Comparison of ENCODE assay signal across 22 mouse cellular contexts in the genomic region with DNA sequence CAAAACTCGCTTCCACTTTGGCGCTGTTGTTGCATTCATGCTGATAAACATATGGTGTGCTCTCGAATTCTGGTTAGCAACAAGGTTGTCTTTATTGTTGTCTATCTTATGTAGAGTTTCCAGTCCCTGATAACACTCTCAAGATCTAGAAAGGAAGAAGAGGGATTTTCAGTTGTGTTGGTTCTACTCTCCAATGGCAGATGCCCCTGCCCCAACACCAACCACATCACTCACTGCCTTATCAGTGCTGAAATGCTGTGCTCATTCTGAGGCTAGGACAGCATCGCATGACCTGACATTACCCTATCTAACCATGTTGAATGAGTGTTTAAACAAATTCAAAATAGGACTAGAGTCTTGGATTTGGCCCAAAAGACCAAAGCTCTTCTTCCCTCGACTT. TPM values are rescaled to one million over a fixed set of nuclear protein-coding genes. Genes with fewer than 3 reads are reported as not detected.
"Had no signal": no experiment of that assay in that cellular context is flagged by ENCODE, and none has a peak within 500 bp of the region (broad histone marks: within the 10 kb centered on the region; RNA-seq: fewer than 3 reads in every experiment).

No protein-coding gene starts in this region.

- H3K36me3 ChIP-seq: midbrain, embryonic 15.5 days; stomach, embryonic 15.5 days had no signal

- H3K27me3 ChIP-seq: liver, embryonic 12.5 days; midbrain, embryonic 12.5 days; midbrain, embryonic 15.5 days; neural tube, embryonic 12.5 days; stomach, embryonic 15.5 days had no signal

- H3K4me1 ChIP-seq: liver, embryonic 12.5 days; midbrain, embryonic 10.5 days; midbrain, embryonic 12.5 days; midbrain, embryonic 15.5 days; neural tube, embryonic 12.5 days; stomach, embryonic 15.5 days had no signal

- H3K9me3 ChIP-seq: liver, embryonic 12.5 days; megakaryocyte, embryonic 14.5 days; midbrain, embryonic 10.5 days; midbrain, embryonic 12.5 days; midbrain, embryonic 15.5 days; neural tube, embryonic 12.5 days; stomach, embryonic 15.5 days had no signal

- H3K9ac ChIP-seq: liver, embryonic 12.5 days; liver, embryonic 14.5 days; lung, embryonic 14.5 days; midbrain, embryonic 12.5 days; midbrain, embryonic 15.5 days; neural tube, embryonic 12.5 days; stomach, embryonic 15.5 days had no signal

- H3K27ac ChIP-seq: liver, embryonic 12.5 days; liver, embryonic 14.5 days; midbrain, embryonic 10.5 days; midbrain, embryonic 12.5 days; midbrain, embryonic 15.5 days; neural tube, embryonic 12.5 days; stomach, embryonic 15.5 days; stomach, postnatal 0 days had no signal

- ATAC-seq: liver, embryonic 12.5 days had no signal

- H3K4me3 ChIP-seq: liver, embryonic 12.5 days; megakaryocyte, embryonic 14.5 days; midbrain, embryonic 10.5 days; midbrain, embryonic 12.5 days; midbrain, embryonic 15.5 days; neural tube, embryonic 12.5 days; stomach, embryonic 15.5 days had no signal

- DNase-seq: lung, adult 18-20 months; lung, embryonic 14.5 days; lung, postnatal 14 days; lung, postnatal 4 days; right cerebral cortex, postnatal 14 days; thymus, adult 2 months; thymus, postnatal 25 days; thymus, postnatal 4 days had no signal

- H3K4me2 ChIP-seq: liver, embryonic 12.5 days; lung, embryonic 14.5 days; midbrain, embryonic 12.5 days; midbrain, embryonic 15.5 days; neural tube, embryonic 12.5 days; stomach, embryonic 15.5 days had no signal

RNA-seq across cellular contexts. Expression of a gene that starts 58.4 kb away (rescaled TPM):
- total RNA-seq: neutrophil, adult 5-6 weeks had no signal
- polyA plus RNA-seq: liver, embryonic 12.5 days; liver, embryonic 14.5 days; liver, embryonic 16.5 days; lung, embryonic 14.5 days; lung, embryonic 16.5 days; midbrain, embryonic 10.5 days; midbrain, embryonic 12.5 days; midbrain, embryonic 15.5 days; neural tube, embryonic 12.5 days; neural tube, embryonic 14.5 days; spleen, adult 2 months; stomach, embryonic 15.5 days; stomach, postnatal 0 days; thymus, adult 2 months had no signal
